Mouse (Mus musculus): ENCODE measurements at regions not wholly inside any gene's neighbourhood (a gene's known extent, or its start where the extent isn't known, plus 50 kb on each side); places are given as distances from the start of the nearest gene placed in this dataset.

- Histone ChIP-seq H3K9me3 (no peaks in the 10 kb centered on the region), H3K4me3 (no peak overlapping the region), H3K4me1 (0 out of 2 replicates have a peak, but pooled peaks cover 3% of the 10 kb centered on the region), H3K36me3 (replicated peaks) (no peaks in the 10 kb centered on the region), H3K27me3 (replicated peaks; ENCODE audit: low read depth, poor library complexity, severe bottlenecking) (no peaks in the 10 kb centered on the region), H3K27ac (replicated peaks) (no peak overlapping the region)
- WGBS: 54% methylated on average over 2 of the region's 2 CpGs
- DNase-seq (ENCODE audit: low spot score): no peak
Measured at GRCm38 (mm10) chr10:51930266-51930665, 92.0 kb upstream of the Vgll2 start.

GRCm38 (mm10) chr10:51930696-51931095, 91.6 kb upstream of the Vgll2 start:
- DNase-seq (ENCODE audit: low spot score): no peak
- Histone ChIP-seq H3K36me3 (replicated peaks) (no peaks in the 10 kb centered on the region), H3K4me3 (no peak overlapping the region), H3K27ac (replicated peaks) (no peak overlapping the region), H3K4me1 (0 out of 2 replicates have a peak, but pooled peaks cover 3% of the 10 kb centered on the region), H3K9me3 (no peaks in the 10 kb centered on the region), H3K27me3 (replicated peaks; ENCODE audit: low read depth, poor library complexity, severe bottlenecking) (no peaks in the 10 kb centered on the region)
- WGBS: 96% methylated on average over 1 of the region's 1 CpGs

GRCm38 (mm10) chr10:51935482-51935881, 86.8 kb upstream of the Vgll2 start:
- H3K36me3 ChIP-seq (replicated peaks): no peaks in the 10 kb centered on the region
- H3K4me1 ChIP-seq: no peaks in the 10 kb centered on the region
- DNase-seq (ENCODE audit: low spot score): no peak
- no peaks in the 10 kb centered on the region for H3K9me3 ChIP-seq
- no peak overlapping the region for H3K27ac ChIP-seq (replicated peaks)
- H3K27me3 ChIP-seq (replicated peaks; ENCODE audit: low read depth, poor library complexity, severe bottlenecking): no peaks in the 10 kb centered on the region
- H3K4me3 ChIP-seq: no peak overlapping the region
- 82% methylated on average over 3 of the region's 3 CpGs for WGBS

GRCm38 (mm10) chr10:51941192-51941591, 81.1 kb upstream of the Vgll2 start:
- Histone ChIP-seq H3K36me3 (replicated peaks) (no peaks in the 10 kb centered on the region), H3K27me3 (replicated peaks; ENCODE audit: low read depth, poor library complexity, severe bottlenecking) (no peaks in the 10 kb centered on the region), H3K4me1 (peaks cover 15% of the 10 kb centered on the region), H3K27ac (replicated peaks) (no peak overlapping the region), H3K4me3 (no peak overlapping the region), H3K9me3 (no peaks in the 10 kb centered on the region)
- no peak for DNase-seq (ENCODE audit: low spot score)
- WGBS: 70% methylated on average over 2 of the region's 2 CpGs

DNA sequence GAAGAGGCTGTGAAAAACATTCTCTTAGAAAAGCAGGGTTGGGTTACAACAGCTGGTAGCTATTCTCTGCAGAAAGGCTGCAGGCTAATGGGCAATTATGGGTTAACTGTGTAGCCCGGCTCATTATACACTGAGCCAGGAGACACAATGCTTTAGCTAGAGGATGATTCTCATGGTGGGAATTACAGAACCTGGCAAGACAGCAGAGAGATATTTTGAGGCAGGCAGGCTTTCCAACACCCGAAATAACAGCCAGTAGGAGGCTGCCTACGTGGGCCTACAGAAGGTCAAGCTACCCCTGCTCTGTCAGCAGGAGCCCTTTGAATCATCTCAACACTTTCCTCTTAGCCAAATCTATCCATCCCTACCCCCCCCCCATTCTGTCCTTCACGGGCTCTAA, 76.6 kb upstream of the Vgll2 start:
- DNase-seq (ENCODE audit: low spot score): peak; percentile 31
- Histone ChIP-seq H3K36me3 (replicated peaks) (no peaks in the 10 kb centered on the region), H3K9me3 (no peaks in the 10 kb centered on the region), H3K4me1 (peaks cover 16% of the 10 kb centered on the region), H3K27ac (replicated peaks) (no peak overlapping the region), H3K27me3 (replicated peaks; ENCODE audit: low read depth, poor library complexity, severe bottlenecking) (no peaks in the 10 kb centered on the region), H3K4me3 (no peak overlapping the region)
- 36% methylated on average over 4 of the region's 4 CpGs for WGBS

GRCm38 (mm10) chr10:51946189-51946588, 76.1 kb upstream of the Vgll2 start:
- peaks cover 16% of the 10 kb centered on the region for H3K4me1 ChIP-seq
- no peaks in the 10 kb centered on the region for H3K9me3 ChIP-seq
- H3K36me3 ChIP-seq (replicated peaks): no peaks in the 10 kb centered on the region
- no peak overlapping the region for H3K4me3 ChIP-seq
- H3K27ac ChIP-seq (replicated peaks): no peak overlapping the region
- no peaks in the 10 kb centered on the region for H3K27me3 ChIP-seq (replicated peaks; ENCODE audit: low read depth, poor library complexity, severe bottlenecking)
- DNase-seq (ENCODE audit: low spot score): no peak

GRCm38 (mm10) chr10:51946881-51947280, 75.4 kb upstream of the Vgll2 start:
- Histone ChIP-seq H3K27ac (replicated peaks) (no peak overlapping the region), H3K4me1 (peaks cover 13% of the 10 kb centered on the region), H3K27me3 (replicated peaks; ENCODE audit: low read depth, poor library complexity, severe bottlenecking) (no peaks in the 10 kb centered on the region), H3K36me3 (replicated peaks) (no peaks in the 10 kb centered on the region), H3K4me3 (no peak overlapping the region), H3K9me3 (no peaks in the 10 kb centered on the region)
- DNase-seq (ENCODE audit: low spot score): no peak

DNA sequence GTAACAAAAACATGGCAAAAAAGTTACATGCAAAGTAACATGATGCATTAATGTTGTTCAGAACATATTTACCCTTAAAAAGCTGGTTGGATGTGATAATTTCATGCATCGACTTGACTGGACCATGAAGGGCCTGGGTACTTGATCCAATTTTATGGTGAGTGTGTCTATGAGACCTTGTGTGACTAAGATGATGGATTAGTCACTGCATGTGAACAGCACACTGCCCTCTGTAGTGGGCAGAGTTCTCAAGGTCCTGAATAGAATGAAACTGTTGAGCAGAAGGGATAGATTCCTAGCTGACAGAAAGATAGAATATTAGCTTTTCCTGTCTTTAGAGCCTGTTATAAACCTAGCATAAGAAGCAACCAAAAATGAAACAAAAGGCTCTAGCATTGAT, 72.3 kb upstream of the Vgll2 start:
- Histone ChIP-seq H3K4me1 (peaks cover 11% of the 10 kb centered on the region), H3K27me3 (replicated peaks; ENCODE audit: low read depth, poor library complexity, severe bottlenecking) (no peaks in the 10 kb centered on the region), H3K27ac (replicated peaks) (no peak overlapping the region), H3K36me3 (replicated peaks) (no peaks in the 10 kb centered on the region), H3K4me3 (no peak overlapping the region), H3K9me3 (no peaks in the 10 kb centered on the region)
- no peak for DNase-seq (ENCODE audit: low spot score)
- 84% methylated on average over 1 of the region's 1 CpGs for WGBS

DNA sequence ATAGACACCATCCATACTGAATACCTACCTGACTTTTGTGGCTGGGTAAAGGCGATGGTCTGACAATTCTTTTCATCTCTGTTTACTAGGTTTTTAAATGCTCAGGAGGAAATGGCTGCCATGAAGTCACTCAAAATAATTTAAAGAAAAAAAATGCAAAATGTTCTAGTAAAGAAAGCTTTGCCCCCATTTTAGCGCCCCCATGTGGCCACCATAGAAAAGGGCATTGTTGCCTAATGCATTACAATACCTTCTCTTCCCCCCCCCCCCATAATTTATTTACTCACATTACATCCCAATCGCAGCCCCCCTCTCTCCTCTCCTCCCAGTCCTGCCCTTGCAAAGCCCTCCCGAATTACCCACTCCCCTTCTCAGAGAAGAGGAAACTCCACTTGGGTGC, 70.3 kb upstream of the Vgll2 start:
- no peak for DNase-seq (ENCODE audit: low spot score)
- WGBS: 67% methylated on average over 4 of the region's 4 CpGs
- H3K36me3 ChIP-seq (replicated peaks): no peaks in the 10 kb centered on the region
- H3K4me3 ChIP-seq: no peak overlapping the region
- H3K9me3 ChIP-seq: no peaks in the 10 kb centered on the region
- no peak overlapping the region for H3K27ac ChIP-seq (replicated peaks)
- H3K4me1 ChIP-seq: no peaks in the 10 kb centered on the region
- H3K27me3 ChIP-seq (replicated peaks; ENCODE audit: low read depth, poor library complexity, severe bottlenecking): no peaks in the 10 kb centered on the region

GRCm38 (mm10) chr10:51956493-51956892, 65.8 kb upstream of the Vgll2 start:
- no peaks in the 10 kb centered on the region for H3K27me3 ChIP-seq (replicated peaks; ENCODE audit: low read depth, poor library complexity, severe bottlenecking)
- 55% methylated on average over 1 of the region's 1 CpGs for WGBS
- H3K9me3 ChIP-seq: no peaks in the 10 kb centered on the region
- H3K4me3 ChIP-seq: no peak overlapping the region
- no peak overlapping the region for H3K27ac ChIP-seq (replicated peaks)
- H3K36me3 ChIP-seq (replicated peaks): no peaks in the 10 kb centered on the region
- no peak for DNase-seq (ENCODE audit: low spot score)
- peaks cover 2% of the 10 kb centered on the region; the same call in 1 of the 2 replicates for H3K4me1 ChIP-seq

DNA sequence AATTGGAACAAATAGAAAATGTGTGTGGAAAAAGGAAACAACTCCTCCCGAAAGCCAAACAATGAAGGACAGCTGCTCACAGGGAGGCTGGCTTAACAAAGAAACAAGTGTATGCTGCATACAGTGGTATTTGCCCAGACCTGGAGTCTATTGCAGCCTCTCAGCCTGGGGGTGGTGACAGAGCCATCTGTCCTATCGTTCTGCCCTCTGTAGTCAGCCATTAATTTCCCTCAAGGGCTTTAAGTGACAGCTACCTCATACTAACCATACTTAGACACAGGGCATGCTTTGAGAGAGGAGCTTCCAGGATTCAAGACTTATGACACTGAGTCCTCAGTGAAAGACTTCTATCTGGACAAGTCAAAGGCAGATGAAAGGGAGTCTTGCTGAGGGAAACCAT, 60.8 kb upstream of the Vgll2 start:
- 12% methylated on average over 2 of the region's 2 CpGs for WGBS
- no peaks in the 10 kb centered on the region for H3K27me3 ChIP-seq (replicated peaks; ENCODE audit: low read depth, poor library complexity, severe bottlenecking)
- H3K36me3 ChIP-seq (replicated peaks): no peaks in the 10 kb centered on the region
- peaks cover 4% of the 10 kb centered on the region; the same call in 1 of the 2 replicates for H3K4me1 ChIP-seq
- no peaks in the 10 kb centered on the region for H3K9me3 ChIP-seq
- no peak overlapping the region for H3K27ac ChIP-seq (replicated peaks)
- DNase-seq (ENCODE audit: low spot score): peak; percentile 43
- no peak overlapping the region for H3K4me3 ChIP-seq

- 79% methylated on average over 1 of the region's 1 CpGs for WGBS
- Histone ChIP-seq H3K36me3 (replicated peaks) (no peaks in the 10 kb centered on the region), H3K4me3 (no peak overlapping the region), H3K27me3 (replicated peaks; ENCODE audit: low read depth, poor library complexity, severe bottlenecking) (no peaks in the 10 kb centered on the region), H3K4me1 (peaks cover 4% of the 10 kb centered on the region; the same call in 1 of the 2 replicates), H3K27ac (replicated peaks) (no peak overlapping the region), H3K9me3 (no peaks in the 10 kb centered on the region)
- DNase-seq (ENCODE audit: low spot score): no peak
Measured at GRCm38 (mm10) chr10:51963671-51964070, 58.6 kb upstream of the Vgll2 start.

DNA sequence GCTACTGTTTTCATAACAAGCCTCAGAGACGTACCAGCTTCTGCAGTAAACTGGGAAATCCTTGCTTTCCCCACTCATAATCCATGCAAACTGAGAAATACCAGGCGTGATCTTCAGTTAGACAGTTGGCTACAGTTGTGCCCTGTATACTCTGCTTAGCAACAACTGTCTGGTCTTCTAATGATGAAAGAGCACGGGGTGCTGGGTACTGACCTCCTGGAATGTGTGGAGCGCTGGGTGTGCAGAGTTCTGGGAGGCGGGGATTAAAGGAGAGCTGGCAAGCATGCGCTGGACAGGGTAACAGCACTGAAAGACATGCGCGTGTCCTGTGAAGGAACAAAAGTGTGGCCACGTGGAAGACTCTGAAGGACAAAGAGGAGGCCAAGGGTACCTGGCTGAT, 52.2 kb upstream of the Vgll2 start:
- no peak overlapping the region for H3K4me3 ChIP-seq
- no peak for DNase-seq (ENCODE audit: low spot score)
- no peaks in the 10 kb centered on the region for H3K9me3 ChIP-seq
- no peaks in the 10 kb centered on the region for H3K27me3 ChIP-seq (replicated peaks; ENCODE audit: low read depth, poor library complexity, severe bottlenecking)
- 73% methylated on average over 9 of the region's 9 CpGs for WGBS
- no peaks in the 10 kb centered on the region for H3K36me3 ChIP-seq (replicated peaks)
- no peaks in the 10 kb centered on the region for H3K4me1 ChIP-seq
- no peak overlapping the region for H3K27ac ChIP-seq (replicated peaks)

Data from embryonic facial prominence, embryonic 10.5 days (tissue).